Mouse (Mus musculus) Patski (cell line): ENCODE results near the gene Usp30. TPM values are rescaled to one million over a fixed set of nuclear protein-coding genes. Genes with fewer than 3 reads are reported as not detected.

Experiments
- ATAC-seq: fragments of 100-300 bp; one replicate; pipeline ENCODE4 v1.8.0; 2021
- CTCF ChIA-PET: fragments of 350-600 bp; sonication (Branson Sonifier 250); formaldehyde crosslinking; loops from one replicate; lab custom pipeline; 2022; ENCODE audit warnings: inconsistent platforms; lab: Charles Lee
- POLR2A ChIA-PET: fragments of 350-600 bp; sonication (Branson Sonifier 250); formaldehyde crosslinking; loops from one replicate; lab custom pipeline; 2022; ENCODE audit warnings: antibody characterized with exemption, inconsistent platforms; lab: Charles Lee
- DNase-seq: peaks from one replicate; pipeline ENCODE4 v3.0.0-alpha.2; 2011; ENCODE audit warnings: low read depth, low spot score
- H3K27me3 ChIP-seq: fragments of 371-371 bp; one replicate; pipeline ENCODE4 v1.5.1; 2021
- CTCF ChIP-seq: fragments of 100-300 bp; IDR thresholded peaks from one replicate; pipeline ENCODE4 v1.5.1; 2021
- in situ Hi-C: fragments of 300-500 bp; cut with MboI; formaldehyde crosslinking; loops from 3 replicates; pipeline ENCODE4 v1.11.1; 2018; ENCODE audit warnings: low pct_unique_long_range_greater_than_20kb, mixed read lengths
- polyA plus RNA-seq: library from polyadenylated mRNA; unstranded; gene quantifications from one replicate; pipeline ENCODE4 v1.2.3, GENCODE M21; 2021

Usp30 gene
- polyA plus RNA-seq, 1 experiment from 2014 or later = 36.2 TPM

- ChIA-PET CTCF (interaction anchor here (0.7 to 1.3 kb wide), 5 partner anchors 9 to 106 kb away, joined by 3 to 5 read pairs (median 3); no protein-coding TSS in a partner anchor), POLR2A (no interaction called here)
- TF ChIP-seq CTCF = no peak
- no peaks in the 10 kb centered on the region for H3K27me3 ChIP-seq
- in situ Hi-C loops = no loop called here
- no peak for ATAC-seq
- no peak for DNase-seq
Measured at GRCm38 (mm10) chr5:114153490-114153889, 88.2 kb downstream of the Usp30 start.

- POLR2A ChIA-PET = no interaction called here
- ATAC-seq = no peak
- CTCF ChIA-PET = no interaction called here
- no peak for TF ChIP-seq CTCF
- in situ Hi-C loops = no loop called here
- DNase-seq = no peak
- H3K27me3 ChIP-seq = no peaks in the 10 kb centered on the region
Measured at GRCm38 (mm10) chr5:114154765-114155164, 89.5 kb downstream of the Usp30 start.

GRCm38 (mm10) chr5:114155168-114155933 is 90.1 kb downstream of the Usp30 start:
- ChIA-PET POLR2A (interaction anchor here (0.6 kb wide), 1 partner anchor 194 kb away, joined by 4 read pairs; no protein-coding TSS in a partner anchor), CTCF (interaction anchor here (0.7 kb wide), 1 partner anchor 9 kb away, joined by 3 read pairs; the partner anchor contains the start of gene Acacb)
- H3K27me3 ChIP-seq = no peaks in the 10 kb centered on the region
- TF ChIP-seq CTCF = no peak
- DNase-seq = no peak
- no peak for ATAC-seq
- in situ Hi-C loops = no loop called here

GRCm38 (mm10) chr5:114157236-114157635 is 92.0 kb downstream of the Usp30 start:
- ChIA-PET POLR2A (no interaction called here), CTCF (interaction anchor here (1.2 kb wide), 1 partner anchor 30 kb away, joined by 3 read pairs; no protein-coding TSS in a partner anchor)
- no peaks in the 10 kb centered on the region for H3K27me3 ChIP-seq
- in situ Hi-C loops = no loop called here
- no peak for TF ChIP-seq CTCF
- DNase-seq (no peak), ATAC-seq (no peak)

- no peak for TF ChIP-seq CTCF
- DNase-seq (no peak), ATAC-seq (no peak)
- no peaks in the 10 kb centered on the region for H3K27me3 ChIP-seq
- in situ Hi-C loops = no loop called here
- POLR2A ChIA-PET = no interaction called here
- CTCF ChIA-PET = interaction anchor here (1.6 to 1.7 kb wide), 2 partner anchors 15 to 16 kb away, joined by 3 to 8 read pairs; no protein-coding TSS in a partner anchor
Measured at GRCm38 (mm10) chr5:114161424-114161823, 96.2 kb downstream of the Usp30 start.

GRCm38 (mm10) chr5:114162106-114162815 is 97.0 kb downstream of the Usp30 start:
- ChIA-PET CTCF (interaction anchor here (0.9 to 1.7 kb wide), 6 partner anchors 9 to 148 kb away, joined by 3 to 8 read pairs (median 3); no protein-coding TSS in a partner anchor), POLR2A (no interaction called here)
- in situ Hi-C loops = no loop called here
- TF ChIP-seq CTCF = peak; percentile 59
- H3K27me3 ChIP-seq = no peaks in the 10 kb centered on the region
- ATAC-seq (peak; percentile 66), DNase-seq (peak; percentile 35)

GRCm38 (mm10) chr5:114163117-114163696 is 97.9 kb downstream of the Usp30 start:
- ChIA-PET POLR2A (interaction anchor here (1.3 kb wide), 1 partner anchor 12 kb away, joined by 3 read pairs; no protein-coding TSS in a partner anchor), CTCF (interaction anchor here (1.1 to 1.3 kb wide), 2 partner anchors 10 to 115 kb away, joined by 3 to 5 read pairs; no protein-coding TSS in a partner anchor)
- in situ Hi-C loops = no loop called here
- no peak for TF ChIP-seq CTCF
- H3K27me3 ChIP-seq = no peaks in the 10 kb centered on the region
- ATAC-seq (no peak), DNase-seq (no peak)

- DNase-seq = no peak
- in situ Hi-C loops = no loop called here
- ChIA-PET POLR2A (interaction anchor here (0.6 kb wide), 1 partner anchor 62 kb away, joined by 4 read pairs; no protein-coding TSS in a partner anchor), CTCF (no interaction called here)
- no peak for TF ChIP-seq CTCF
- peaks cover 3% of the 10 kb centered on the region for H3K27me3 ChIP-seq
- no peak for ATAC-seq
Measured at GRCm38 (mm10) chr5:114170345-114170744, 105.1 kb downstream of the Usp30 start.

GRCm38 (mm10) chr5:114172936-114173335 is 107.7 kb downstream of the Usp30 start:
- POLR2A ChIA-PET = no interaction called here
- in situ Hi-C loops = no loop called here
- H3K27me3 ChIP-seq = peaks cover 3% of the 10 kb centered on the region
- no peak for DNase-seq
- no peak for ATAC-seq
- TF ChIP-seq CTCF = no peak
- CTCF ChIA-PET = no interaction called here

- CTCF ChIA-PET = no interaction called here
- POLR2A ChIA-PET = no interaction called here
- in situ Hi-C loops = no loop called here
- peak; percentile 56 for TF ChIP-seq CTCF
- H3K27me3 ChIP-seq = peaks cover 3% of the 10 kb centered on the region
- ATAC-seq = no peak
- DNase-seq = no peak
Measured at GRCm38 (mm10) chr5:114173458-114173857, 108.2 kb downstream of the Usp30 start.
